Mouse (Mus musculus): Measurements from ENCODE around the gene Aig1.

The Aig1 gene

GRCm38 (mm10) chr10:13711281-13711829 is 157.4 kb downstream of the Aig1 start:
- TF ChIP-seq GATA4 (IDR thresholded peaks at IDR 0.05; ENCODE audit: insufficient replicate concordance, low read length): no peak

GRCm38 (mm10) chr10:13705771-13706170 is 163.0 kb downstream of the Aig1 start:
- no peak for TF ChIP-seq GATA4 (IDR thresholded peaks at IDR 0.05; ENCODE audit: insufficient replicate concordance, low read length)

- no peak for TF ChIP-seq GATA4 (IDR thresholded peaks at IDR 0.05; ENCODE audit: insufficient replicate concordance, low read length)
These were observed 166.1 kb downstream of the Aig1 start for GRCm38 (mm10) chr10:13702688-13703087.

- TF ChIP-seq GATA4 (IDR thresholded peaks at IDR 0.05; ENCODE audit: insufficient replicate concordance, low read length): no peak
These were observed 166.7 kb downstream of the Aig1 start for GRCm38 (mm10) chr10:13702043-13702442.

GRCm38 (mm10) chr10:13696326-13696725 is 172.5 kb downstream of the Aig1 start:
- TF ChIP-seq GATA4 (IDR thresholded peaks at IDR 0.05; ENCODE audit: insufficient replicate concordance, low read length): no peak

- TF ChIP-seq GATA4 (IDR thresholded peaks at IDR 0.05; ENCODE audit: insufficient replicate concordance, low read length): no peak
These were observed 175.5 kb downstream of the Aig1 start for GRCm38 (mm10) chr10:13693276-13693675.

- TF ChIP-seq GATA4 (IDR thresholded peaks at IDR 0.05; ENCODE audit: insufficient replicate concordance, low read length): no peak
These were observed 178.0 kb downstream of the Aig1 start for GRCm38 (mm10) chr10:13690773-13691172.

GRCm38 (mm10) chr10:13689841-13690590 is 178.8 kb downstream of the Aig1 start:
- no peak for TF ChIP-seq GATA4 (IDR thresholded peaks at IDR 0.05; ENCODE audit: insufficient replicate concordance, low read length)

GRCm38 (mm10) chr10:13688386-13689120 is 180.2 kb downstream of the Aig1 start:
- TF ChIP-seq GATA4 (IDR thresholded peaks at IDR 0.05; ENCODE audit: insufficient replicate concordance, low read length): no peak

- TF ChIP-seq GATA4 (IDR thresholded peaks at IDR 0.05; ENCODE audit: insufficient replicate concordance, low read length): no peak
These were observed 181.5 kb downstream of the Aig1 start for GRCm38 (mm10) chr10:13687182-13687810.

- TF ChIP-seq GATA4 (IDR thresholded peaks at IDR 0.05; ENCODE audit: insufficient replicate concordance, low read length): peak; percentile 85; the same call in 1 of the 2 replicates
These were observed 182.7 kb downstream of the Aig1 start for GRCm38 (mm10) chr10:13686127-13686526.

GRCm38 (mm10) chr10:13685366-13685765 is 183.4 kb downstream of the Aig1 start:
- no peak for TF ChIP-seq GATA4 (IDR thresholded peaks at IDR 0.05; ENCODE audit: insufficient replicate concordance, low read length)

- no peak for TF ChIP-seq GATA4 (IDR thresholded peaks at IDR 0.05; ENCODE audit: insufficient replicate concordance, low read length)
These were observed 184.3 kb downstream of the Aig1 start for GRCm38 (mm10) chr10:13684452-13684851.

GRCm38 (mm10) chr10:13682565-13682964 is 186.2 kb downstream of the Aig1 start:
- no peak for TF ChIP-seq GATA4 (IDR thresholded peaks at IDR 0.05; ENCODE audit: insufficient replicate concordance, low read length)

- no peak for TF ChIP-seq GATA4 (IDR thresholded peaks at IDR 0.05; ENCODE audit: insufficient replicate concordance, low read length)
These were observed 191.3 kb downstream of the Aig1 start for GRCm38 (mm10) chr10:13677440-13677839.

- no peak for TF ChIP-seq GATA4 (IDR thresholded peaks at IDR 0.05; ENCODE audit: insufficient replicate concordance, low read length)
These were observed 193.8 kb downstream of the Aig1 start for GRCm38 (mm10) chr10:13675033-13675379.

Measured in liver, adult (tissue).